Mouse (Mus musculus): ENCODE results near the gene Mrpl38. TPM values are rescaled to one million over a fixed set of nuclear protein-coding genes. Genes with fewer than 3 reads are reported as not detected.

The Mrpl38 gene
- total RNA-seq, 2 experiments from 2014 or later, result 95.9 to 107 TPM

- DNase-seq, result no peak
Observed at GRCm38 (mm10) chr11:116111067-116111466, 27.6 kb downstream of the Mrpl38 start.

- no peak for DNase-seq
Observed at GRCm38 (mm10) chr11:116110540-116110939, 28.1 kb downstream of the Mrpl38 start.

GRCm38 (mm10) chr11:116110131-116110530, 28.5 kb downstream of the Mrpl38 start:
- DNase-seq, result peak; percentile 84 to 90

- DNase-seq, result peak; percentile 55 to 59
Observed at GRCm38 (mm10) chr11:116109441-116110081, 29.1 kb downstream of the Mrpl38 start.

- DNase-seq, result peak; percentile 65 to 72
Observed at GRCm38 (mm10) chr11:116108464-116109137, 30.1 kb downstream of the Mrpl38 start.

GRCm38 (mm10) chr11:116107777-116108285, 30.8 kb downstream of the Mrpl38 start:
- no peak for DNase-seq

GRCm38 (mm10) chr11:116106963-116107776, 31.5 kb downstream of the Mrpl38 start:
- no peak for DNase-seq

- no peak for DNase-seq
Observed at GRCm38 (mm10) chr11:116106154-116106962, 32.3 kb downstream of the Mrpl38 start.

GRCm38 (mm10) chr11:116105065-116105464, 33.6 kb downstream of the Mrpl38 start:
- DNase-seq, result no peak

GRCm38 (mm10) chr11:116104006-116104646, 34.5 kb downstream of the Mrpl38 start:
- peak; percentile 83 to 86 for DNase-seq

GRCm38 (mm10) chr11:116103572-116103971, 35.1 kb downstream of the Mrpl38 start:
- DNase-seq, result peak; percentile 56 to 57

GRCm38 (mm10) chr11:116102472-116102871, 36.2 kb downstream of the Mrpl38 start:
- no peak for DNase-seq

- no peak for DNase-seq
Observed at GRCm38 (mm10) chr11:116101931-116102381, 36.7 kb downstream of the Mrpl38 start.

- DNase-seq, result no peak
Observed at GRCm38 (mm10) chr11:116100839-116101238, 37.8 kb downstream of the Mrpl38 start.

GRCm38 (mm10) chr11:116100385-116100784, 38.3 kb downstream of the Mrpl38 start:
- DNase-seq, result peak; percentile 23 to 49

GRCm38 (mm10) chr11:116099462-116099861, 39.2 kb downstream of the Mrpl38 start:
- DNase-seq, result no peak

- DNase-seq, result no peak
Observed at GRCm38 (mm10) chr11:116098711-116099460, 39.8 kb downstream of the Mrpl38 start.

- no peak for DNase-seq
Observed at GRCm38 (mm10) chr11:116096213-116097108, 42.2 kb downstream of the Mrpl38 start.

- peak; percentile 77 to 81 for DNase-seq
Observed at GRCm38 (mm10) chr11:116095573-116095972, 43.1 kb downstream of the Mrpl38 start.
